Mouse (Mus musculus) left cerebral cortex, adult 2 months (tissue): Measurements from ENCODE around the gene Satb2. TPM values are rescaled to one million over a fixed set of nuclear protein-coding genes. Genes with fewer than 3 reads are reported as not detected.
"Not testable (repeated sequence)": the region's sequence is repeated elsewhere in the genome, so short reads cannot be mapped to it uniquely, and the experiment has no call there.

Experiments
- DNase-seq, 2 experiments: peaks; one replicate each; pipeline ENCODE4 v3.0.0; 2021 to 2022; ENCODE audit warnings: low spot score in 2 of 2, mixed read lengths in 1 of 2; ENCODE audit errors: extremely low spot score in 1 of 2
- H3K27ac ChIP-seq: fragments of 200-600 bp; 2 replicates; pipeline ENCODE4 v1.8.1; 2022
- H3K4me3 ChIP-seq: fragments of 200-600 bp; 2 replicates; pipeline ENCODE4 v1.8.1; 2022
- CTCF ChIP-seq: fragments of 200-600 bp; IDR thresholded peaks from 2 replicates; pipeline ENCODE4 v1.8.1; 2022; ENCODE audit warnings: antibody characterized with exemption, mild to moderate bottlenecking, moderate library complexity
- intact Hi-C: fragments of 180-260 bp; cut with DNase I; formaldehyde crosslinking; loops from one replicate; pipeline ENCODE4 v1.15.1; 2025
- microRNA-seq, 2 experiments: library from miRNA; unstranded; fragments of <30 nt; microRNA quantifications; one replicate each; pipeline ENCODE4 v1.2.0; 2021
- total RNA-seq, 2 experiments: library from RNA; stranded (reverse); gene quantifications; 2 replicates each; pipeline ENCODE4 v1.2.3; 2021

Satb2 gene
- total RNA-seq, 2 experiments from 2014 or later, result 80.2 to 91.0 TPM

DNA sequence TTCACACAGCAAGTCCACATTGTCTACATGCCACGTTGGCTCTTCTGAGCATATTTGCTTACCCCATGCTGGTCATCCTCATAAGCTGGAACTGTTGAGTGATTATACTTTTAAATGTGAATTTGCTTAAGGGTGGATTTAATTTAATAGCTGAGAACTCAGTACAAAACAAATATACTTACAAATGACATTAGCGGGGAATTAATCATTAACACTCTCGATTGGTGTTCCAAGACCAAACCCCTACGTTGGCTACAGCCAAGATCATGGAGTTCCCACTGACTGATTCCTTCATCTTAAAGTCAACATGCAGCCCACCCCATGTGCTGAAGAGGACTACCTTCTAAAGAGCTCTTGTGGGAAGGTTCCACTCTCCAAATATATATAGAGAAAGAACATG, 165.5 kb downstream of the Satb2 start:
- H3K27ac ChIP-seq, result no peak overlapping the region
- no peak overlapping the region for H3K4me3 ChIP-seq
- intact Hi-C loops, result no loop called here
- TF ChIP-seq CTCF, result no peak
- no peak for DNase-seq

DNA sequence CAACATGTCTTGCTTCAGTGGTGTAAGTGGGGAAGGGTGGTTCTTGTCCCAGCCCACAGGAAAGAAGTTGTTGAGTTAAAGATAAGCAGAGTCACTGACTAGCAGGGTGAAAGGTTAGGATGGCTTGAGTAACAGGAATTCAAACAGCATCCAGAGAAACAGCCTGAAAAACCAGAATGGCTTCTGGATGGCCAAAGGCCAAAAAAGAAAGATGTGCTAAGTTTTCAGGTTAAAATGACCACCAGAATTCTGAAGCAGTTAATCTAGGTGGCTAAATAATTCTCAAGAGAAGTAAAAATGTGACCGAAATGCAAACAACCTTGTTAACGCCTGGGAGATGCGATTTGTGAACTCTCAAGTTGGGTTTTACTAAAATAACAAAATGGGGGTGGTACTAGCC, 167.0 kb downstream of the Satb2 start:
- intact Hi-C loops, result no loop called here
- TF ChIP-seq CTCF, result no peak
- no peak overlapping the region for H3K27ac ChIP-seq
- no peak for DNase-seq
- H3K4me3 ChIP-seq, result no peak overlapping the region

DNA sequence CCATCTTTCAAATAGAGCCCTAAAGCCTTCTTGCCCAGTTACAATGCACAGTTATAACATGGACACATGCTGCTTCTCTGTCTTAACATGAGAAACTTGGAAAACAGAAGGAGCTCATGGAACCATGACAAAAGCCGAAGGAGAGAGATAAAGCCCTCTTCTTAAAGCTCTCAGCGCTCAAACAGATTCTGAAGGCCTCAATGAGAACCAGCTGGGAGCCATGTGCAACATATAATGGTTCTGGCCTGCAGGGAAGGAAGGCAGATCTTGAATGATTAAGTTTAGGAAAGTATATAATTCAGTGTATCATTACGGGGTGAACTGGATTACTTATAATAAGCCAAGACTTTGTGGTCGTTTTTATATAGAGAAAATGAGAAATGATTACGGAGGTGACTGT, 172.4 kb downstream of the Satb2 start:
- H3K27ac ChIP-seq, result no peak overlapping the region
- TF ChIP-seq CTCF, result no peak
- H3K4me3 ChIP-seq, result no peak overlapping the region
- no peak for DNase-seq
- intact Hi-C loops, result no loop called here

DNA sequence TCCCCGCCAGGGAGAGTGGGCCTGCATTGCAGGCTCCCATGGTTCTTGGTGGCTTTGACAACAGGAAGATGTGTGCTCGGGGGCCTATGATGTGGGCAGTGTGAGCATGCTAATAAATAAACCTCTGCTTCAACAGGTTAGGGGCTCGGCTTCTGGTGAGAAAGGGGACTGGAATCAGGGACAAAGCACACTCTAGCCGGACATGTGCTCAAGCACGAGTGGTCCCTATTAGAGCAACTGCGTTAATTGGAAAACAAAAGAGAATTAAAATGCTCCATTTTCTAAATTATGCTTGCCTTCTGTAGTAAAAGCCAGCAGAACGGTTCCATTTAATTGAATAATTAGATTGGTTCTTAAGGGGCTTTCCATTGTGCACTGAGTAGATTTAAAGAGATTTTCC, 177.8 kb downstream of the Satb2 start:
- intact Hi-C loops, result no loop called here
- Histone ChIP-seq H3K27ac (no peak overlapping the region), H3K4me3 (no peak overlapping the region)
- no peak for TF ChIP-seq CTCF
- DNase-seq, result no peak

GRCm38 (mm10) chr1:56795016-56795608, 183.3 kb downstream of the Satb2 start:
- TF ChIP-seq CTCF, result no peak
- intact Hi-C loops, result no loop called here
- no peak overlapping the region for H3K4me3 ChIP-seq
- DNase-seq, result no peak
- H3K27ac ChIP-seq, result no peak overlapping the region

DNA sequence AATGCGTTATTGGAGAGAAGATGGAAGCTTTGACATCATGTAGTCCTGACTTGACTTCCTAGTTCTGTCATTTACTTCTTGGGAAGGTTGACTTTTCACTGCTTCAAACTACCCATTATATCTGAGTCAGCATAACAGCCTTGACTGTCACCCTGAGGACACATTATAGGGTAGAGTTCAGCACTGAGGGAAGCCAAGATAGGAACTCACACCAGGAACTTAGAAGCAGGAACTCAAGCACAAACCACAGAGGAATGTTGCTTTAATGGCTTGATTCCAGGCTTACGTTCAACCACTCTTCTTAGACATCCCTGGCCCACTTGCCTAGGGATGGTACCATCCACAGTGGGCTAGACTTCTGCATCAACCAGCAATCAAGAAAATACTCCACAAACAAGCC, 188.8 kb downstream of the Satb2 start:
- no peak for DNase-seq
- no peak for TF ChIP-seq CTCF
- H3K27ac ChIP-seq, result no peak overlapping the region
- no peak overlapping the region for H3K4me3 ChIP-seq
- intact Hi-C loops, result no loop called here

DNA sequence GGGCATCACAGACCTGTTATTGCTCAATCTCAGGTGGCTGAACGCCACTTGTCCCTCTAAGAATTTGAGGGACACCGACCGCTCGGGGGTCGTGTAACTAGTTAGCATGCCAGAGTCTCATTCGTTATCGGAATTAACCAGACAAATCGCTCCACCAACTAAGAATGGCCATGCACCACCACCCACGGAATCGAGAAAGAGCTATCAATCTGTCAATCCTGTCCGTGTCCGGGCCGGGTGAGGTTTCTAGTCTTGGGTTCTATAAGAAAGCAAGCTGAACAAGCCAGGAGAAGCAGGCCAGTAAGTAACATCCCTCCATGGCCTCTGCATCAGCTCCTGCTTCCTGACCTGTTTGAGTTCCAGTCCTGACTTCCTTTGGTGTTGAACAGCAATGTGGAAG, 196.3 kb downstream of the Satb2 start:
- DNase-seq, H3K27ac ChIP-seq, H3K4me3 ChIP-seq, intact Hi-C loops: not testable (repeated sequence)

DNA sequence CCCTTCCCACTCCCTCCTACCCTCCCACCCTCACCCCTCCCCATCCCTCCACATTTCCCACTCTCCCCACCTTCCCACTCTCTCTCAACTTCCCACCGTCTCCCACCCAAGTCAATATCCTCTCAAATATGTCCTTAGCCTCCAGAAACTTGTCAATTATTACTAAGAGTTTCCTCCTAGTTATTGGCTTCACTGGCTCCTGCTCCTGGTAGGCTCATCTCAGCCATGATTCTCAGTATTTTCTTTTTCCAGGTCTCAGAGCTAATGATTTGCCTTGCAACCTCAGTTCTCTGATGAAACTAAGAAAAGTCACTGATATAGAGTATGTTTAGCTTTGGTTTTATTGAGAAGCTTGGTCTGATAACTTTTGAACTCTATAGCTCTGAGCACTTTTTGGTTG, 214.2 kb downstream of the Satb2 start:
- DNase-seq, result no peak
- no peak for TF ChIP-seq CTCF
- H3K4me3 ChIP-seq, result no peak overlapping the region
- no peak overlapping the region for H3K27ac ChIP-seq
- intact Hi-C loops, result no loop called here

DNA sequence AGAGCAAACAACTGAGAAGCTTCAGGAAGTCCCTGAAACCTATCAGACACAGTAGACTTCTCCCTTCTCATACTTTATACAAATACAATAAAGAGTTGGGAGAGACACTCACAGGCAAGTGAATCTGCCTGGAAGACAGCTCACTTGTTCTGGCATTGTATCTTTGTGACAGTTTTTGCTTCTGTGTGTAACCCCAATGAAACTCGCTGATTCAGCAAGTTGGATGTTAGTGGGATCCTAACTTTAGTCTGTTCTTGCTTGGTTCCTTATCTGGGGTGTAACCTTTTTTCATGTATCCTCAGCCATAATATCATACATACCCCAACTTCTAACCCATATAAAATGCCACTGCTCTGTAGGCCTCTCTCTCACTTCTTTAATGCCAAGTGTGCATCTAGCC, 216.9 kb downstream of the Satb2 start:
- intact Hi-C loops, result no loop called here
- no peak for TF ChIP-seq CTCF

DNA sequence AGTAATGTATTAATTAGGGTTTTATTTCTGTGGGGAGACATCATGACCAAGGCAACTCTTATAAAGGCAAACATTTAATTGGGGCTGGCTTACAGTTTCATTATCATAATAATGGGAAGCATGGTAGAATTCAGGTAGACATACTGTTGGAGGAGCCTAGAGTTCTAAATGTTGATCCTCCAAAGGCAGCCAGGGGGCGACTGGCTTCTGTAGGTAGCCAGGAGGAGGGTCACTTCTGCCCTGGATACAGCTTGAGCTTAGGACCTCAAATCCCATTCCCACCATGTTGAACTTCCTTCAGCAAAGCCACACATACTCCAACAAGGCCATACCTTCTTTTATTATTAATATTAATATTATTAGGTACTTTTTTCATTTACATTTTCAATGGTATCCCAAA, 225.2 kb downstream of the Satb2 start:
- DNase-seq, result no peak
- intact Hi-C loops, result no loop called here
- TF ChIP-seq CTCF, result no peak
- Histone ChIP-seq H3K4me3 (no peak overlapping the region), H3K27ac (no peak overlapping the region)

More for the DNA sequence above, 216.9 kb downstream of the Satb2 start:
- no peak overlapping the region for H3K27ac ChIP-seq
- H3K4me3 ChIP-seq, result no peak overlapping the region
- no peak for DNase-seq

DNA sequence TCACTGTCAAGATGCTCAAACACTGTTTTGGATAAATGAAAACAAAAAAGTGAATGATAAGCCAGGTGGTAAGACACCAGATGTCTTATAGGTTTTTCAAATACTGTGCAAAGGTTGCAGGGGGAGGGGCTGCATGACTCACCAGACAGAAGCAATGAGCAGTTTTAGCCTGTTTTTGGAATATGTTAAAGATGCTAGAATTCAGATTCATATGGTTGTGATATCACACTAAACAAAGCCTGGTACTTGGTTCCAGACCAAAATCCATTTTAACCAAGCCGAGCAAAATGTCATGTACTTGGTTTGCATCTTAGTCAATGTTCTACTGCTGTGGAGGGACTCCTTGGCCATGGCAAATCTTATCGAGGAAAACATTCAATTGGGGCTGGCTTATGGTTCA, 227.8 kb downstream of the Satb2 start:
- Histone ChIP-seq H3K4me3 (no peak overlapping the region), H3K27ac (no peak overlapping the region; the same call in 1 of the 2 replicates)
- peak in 1 of 2 experiments; percentile 13 for DNase-seq
- TF ChIP-seq CTCF, result no peak
- intact Hi-C loops, result no loop called here

DNA sequence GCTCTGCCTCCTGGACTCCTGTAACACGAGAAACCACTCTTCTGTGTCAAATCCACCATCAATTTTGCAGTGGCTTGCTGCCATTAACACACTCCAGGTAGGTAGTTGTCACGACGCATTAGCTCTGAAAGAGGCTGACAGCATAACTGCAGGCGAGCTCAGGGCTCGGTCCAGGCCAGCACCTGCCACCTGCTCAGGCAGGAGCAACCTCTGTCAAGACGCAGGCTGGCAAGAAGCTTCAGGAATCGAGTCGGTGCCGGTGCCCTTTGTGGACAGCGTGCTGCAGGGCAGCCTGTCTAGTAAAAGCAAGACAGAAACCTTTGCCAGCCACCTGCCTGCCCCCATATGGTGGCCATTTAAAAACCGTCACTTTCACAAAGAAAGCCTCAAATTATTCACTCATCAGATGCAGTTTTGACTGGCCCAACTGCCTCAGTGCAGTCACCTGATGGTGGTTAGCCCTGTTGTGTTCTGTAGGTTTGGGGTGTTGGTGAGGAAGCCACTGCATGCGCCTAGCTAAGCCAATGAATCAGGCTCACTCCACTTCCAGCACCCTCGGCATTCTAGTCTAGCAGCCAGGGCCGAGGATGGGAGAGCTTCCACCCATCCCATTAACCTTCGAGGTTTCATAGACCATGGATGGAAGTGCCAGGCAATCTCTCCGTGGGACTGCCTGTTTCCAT, 228.7 kb downstream of the Satb2 start:
- no peak overlapping the region for H3K4me3 ChIP-seq
- no peak for TF ChIP-seq CTCF
- peak overlapping the region; percentile 11; the same call in 1 of the 2 replicates for H3K27ac ChIP-seq
- no peak for DNase-seq
- intact Hi-C loops, result no loop called here

DNA sequence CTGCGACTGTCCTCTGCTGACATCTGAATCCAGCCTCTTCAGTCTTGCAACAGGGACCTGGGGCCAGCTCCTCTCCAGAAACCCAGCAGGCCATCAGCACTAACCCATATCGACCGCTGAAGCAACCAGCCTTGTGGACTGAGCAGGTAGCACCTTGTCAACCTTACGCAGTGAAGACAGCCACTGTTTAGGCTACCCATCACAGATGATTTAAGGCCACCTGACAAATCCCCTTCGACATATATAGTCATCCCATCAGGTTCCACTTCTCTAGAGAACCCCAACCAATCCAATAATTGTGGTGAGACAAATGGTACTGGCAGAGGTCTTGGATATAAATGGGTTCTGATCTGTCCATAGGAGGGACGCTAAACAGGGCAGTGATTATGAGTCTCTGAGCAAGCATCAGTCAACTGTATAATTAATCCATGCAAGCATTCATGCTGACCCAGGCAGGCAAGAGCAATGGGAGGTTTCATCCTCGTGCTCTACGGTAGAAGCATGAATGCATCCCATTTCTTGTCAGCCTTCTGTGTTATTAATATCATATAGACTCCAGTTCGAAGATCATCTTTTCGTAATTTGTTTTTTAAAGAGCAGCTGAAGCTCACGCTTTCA, 229.5 kb downstream of the Satb2 start:
- no peak for DNase-seq
- Histone ChIP-seq H3K4me3 (no peak overlapping the region), H3K27ac (no peak overlapping the region)
- TF ChIP-seq CTCF, result no peak
- intact Hi-C loops, result no loop called here

Small RNA genes lying within 50 kb of the gene (microRNA-seq; reads per million reads assigned to microRNA genes)
- 0 reads per million in 2 experiments for gene Gm23943
